Mouse (Mus musculus): ENCODE measurements at regions not wholly inside any gene's neighbourhood (a gene's known extent, or its start where the extent isn't known, plus 50 kb on each side); places are given as distances from the start of the nearest gene placed in this dataset.

- DNase-seq (ENCODE audit: low spot score in 2 of 2) = peak in 1 of 2 experiments; percentile 62
Observed at GRCm38 (mm10) chr13:59393231-59393938, 191.6 kb downstream of the Agtpbp1 start.

- no peak for DNase-seq (ENCODE audit: low spot score in 2 of 2)
Observed at GRCm38 (mm10) chr13:59392828-59393227, 192.2 kb downstream of the Agtpbp1 start.

DNA sequence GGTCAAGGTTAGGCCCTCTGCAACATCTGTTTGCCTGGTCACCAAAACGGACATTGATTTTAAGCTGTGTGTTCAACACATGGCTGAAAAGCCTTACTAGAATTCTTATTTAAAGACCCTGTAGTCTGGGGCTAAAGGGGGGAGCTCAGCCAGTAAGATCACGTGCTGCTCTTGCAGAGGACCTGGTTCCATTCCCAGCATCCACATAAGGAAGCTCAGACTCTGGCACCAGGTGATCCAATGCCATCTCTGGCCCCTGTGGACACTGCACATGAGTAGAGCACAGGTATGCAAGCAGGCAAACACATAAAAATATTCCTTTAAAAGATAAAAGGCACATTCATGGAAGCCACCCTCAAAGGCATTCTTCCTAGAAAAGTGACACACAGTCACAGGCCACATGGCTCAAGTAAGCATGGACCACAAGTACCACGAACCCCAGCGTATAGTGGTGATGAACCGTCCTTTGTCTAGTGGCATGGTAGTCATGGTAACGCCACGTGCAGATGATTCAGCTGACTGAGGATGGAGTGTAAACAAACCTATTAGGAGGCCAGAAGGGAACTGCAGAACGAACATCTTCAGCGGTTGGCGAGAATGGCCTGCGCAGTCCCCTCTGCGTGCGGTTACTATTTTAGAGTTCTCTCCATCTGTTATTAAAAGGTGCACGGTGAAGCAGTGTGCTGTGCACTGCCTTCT is 197.3 kb downstream of the Agtpbp1 start:
- DNase-seq (ENCODE audit: low spot score in 2 of 2) = no peak

- no peak for DNase-seq (ENCODE audit: low spot score in 2 of 2)
Observed at GRCm38 (mm10) chr13:59386935-59387540, 198.0 kb downstream of the Agtpbp1 start.

- no peak for DNase-seq (ENCODE audit: low spot score in 2 of 2)
Observed at GRCm38 (mm10) chr13:59385824-59386223, 199.2 kb downstream of the Agtpbp1 start.

- DNase-seq (ENCODE audit: low spot score in 2 of 2) = no peak
Observed at GRCm38 (mm10) chr13:59370141-59370816, 214.7 kb downstream of the Agtpbp1 start.

GRCm38 (mm10) chr13:59368550-59369449 is 216.2 kb downstream of the Agtpbp1 start:
- no peak for DNase-seq (ENCODE audit: low spot score in 2 of 2)

GRCm38 (mm10) chr13:59365460-59365859 is 219.6 kb downstream of the Agtpbp1 start:
- peak; percentile 64 to 88 for DNase-seq (ENCODE audit: low spot score in 2 of 2)

- DNase-seq (ENCODE audit: low spot score in 2 of 2) = peak in 1 of 2 experiments; percentile 27
Observed at GRCm38 (mm10) chr13:59363428-59363827, 221.6 kb downstream of the Agtpbp1 start.

DNA sequence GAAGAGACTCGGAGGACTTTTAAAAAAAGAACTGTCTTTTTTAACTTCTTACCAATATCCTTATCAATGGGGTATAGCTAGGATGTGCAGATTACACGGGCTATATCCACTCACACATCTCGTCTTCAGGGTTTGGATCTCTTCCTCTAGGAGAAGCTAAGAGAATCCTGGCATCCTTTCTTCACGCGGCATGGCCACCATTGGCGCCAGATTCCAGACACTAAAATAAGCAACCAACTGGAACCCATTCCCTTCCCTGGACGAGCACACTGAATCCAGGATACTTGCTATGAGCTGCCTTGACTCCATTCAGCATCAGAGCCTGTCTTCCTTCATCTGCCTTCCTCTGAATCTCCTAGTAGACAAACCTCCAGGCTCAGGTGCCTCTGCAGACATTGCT is 223.7 kb downstream of the Agtpbp1 start:
- DNase-seq (ENCODE audit: low spot score in 2 of 2) = no peak

DNA sequence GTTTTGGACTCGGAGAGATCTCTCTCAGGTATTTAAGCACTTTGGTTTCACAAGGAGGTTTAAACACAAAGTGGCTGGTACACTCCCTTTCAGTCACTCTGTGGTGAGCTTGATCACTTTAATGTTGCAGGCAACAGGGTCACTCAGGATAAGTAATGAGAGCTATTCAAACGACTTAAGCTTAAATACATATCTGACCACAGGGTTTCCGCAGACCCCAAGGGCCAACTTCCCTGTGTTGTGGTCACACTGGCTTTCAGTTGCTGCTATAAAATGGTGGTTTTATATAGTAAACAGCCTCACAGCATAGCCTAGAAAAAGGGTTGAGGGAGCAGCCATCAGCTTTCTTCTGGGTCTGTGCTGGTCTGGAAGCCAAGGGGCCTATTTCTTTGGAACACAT is 225.0 kb downstream of the Agtpbp1 start:
- DNase-seq (ENCODE audit: low spot score in 2 of 2) = no peak

DNA sequence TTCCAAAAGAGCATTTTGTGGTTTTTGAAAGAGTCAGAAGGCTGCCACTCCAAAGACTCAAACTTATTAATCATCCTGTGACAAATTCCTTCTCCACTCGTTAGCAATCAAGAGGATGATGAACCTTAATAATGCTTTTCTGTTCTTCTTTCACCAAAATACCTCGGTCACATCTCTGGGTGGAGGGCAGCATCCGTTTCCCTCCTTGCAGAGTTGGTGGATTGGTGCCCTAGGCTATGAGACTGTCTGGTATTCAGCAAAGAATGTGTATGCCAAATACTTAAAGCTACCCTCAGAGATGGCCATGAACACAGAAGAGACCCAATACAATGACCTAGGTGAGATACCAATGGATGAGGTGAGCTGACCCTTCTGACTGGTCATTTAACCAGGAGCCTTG is 226.6 kb downstream of the Agtpbp1 start:
- no peak for DNase-seq (ENCODE audit: low spot score in 2 of 2)

DNA sequence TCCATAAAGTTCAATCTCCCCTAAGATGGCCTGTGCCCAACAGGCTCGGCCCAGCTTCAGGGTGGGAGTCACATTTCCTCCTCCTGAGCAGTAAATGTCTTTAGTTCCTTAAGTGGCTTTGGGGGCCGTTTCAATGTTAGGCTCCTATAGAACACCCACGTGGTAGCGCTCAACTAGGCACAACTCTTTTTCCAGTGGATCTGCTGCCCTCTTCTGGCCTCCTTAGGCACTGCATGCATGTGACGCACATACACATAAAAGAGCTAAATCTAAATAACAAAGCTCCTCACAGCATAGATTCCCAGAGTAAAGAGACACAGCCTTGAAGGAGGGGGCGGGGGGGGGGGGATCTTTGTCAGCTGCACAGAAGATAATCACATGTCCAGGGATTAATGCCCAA is 233.6 kb downstream of the Agtpbp1 start:
- no peak for DNase-seq (ENCODE audit: low spot score in 2 of 2)

DNA sequence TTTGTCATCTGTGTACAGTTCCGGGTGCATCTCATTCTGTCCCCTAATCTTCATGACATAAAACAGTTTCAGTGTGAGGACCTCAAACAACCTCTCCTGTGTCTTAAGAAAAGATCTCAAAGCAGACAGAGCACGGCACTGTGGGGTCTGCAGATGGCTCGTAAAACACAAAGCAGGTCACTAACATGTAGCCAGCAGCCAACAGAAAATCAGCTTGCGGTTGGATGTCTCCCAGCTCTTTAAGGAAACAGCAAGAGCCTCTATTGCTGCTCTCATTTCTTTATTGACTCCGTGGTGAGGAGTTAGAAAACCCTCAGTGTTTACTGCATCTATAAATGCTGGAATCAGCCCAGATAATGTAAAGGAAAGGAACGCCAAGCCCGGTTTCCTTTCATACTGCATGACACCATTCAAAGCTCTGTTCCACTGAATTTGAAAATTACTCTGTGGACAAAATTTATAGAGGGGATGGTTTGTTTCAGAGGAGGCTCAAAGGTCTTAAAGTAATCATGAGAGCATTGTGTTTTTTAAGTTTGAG is 234.3 kb downstream of the Agtpbp1 start:
- no peak for DNase-seq (ENCODE audit: low spot score in 2 of 2)

DNA sequence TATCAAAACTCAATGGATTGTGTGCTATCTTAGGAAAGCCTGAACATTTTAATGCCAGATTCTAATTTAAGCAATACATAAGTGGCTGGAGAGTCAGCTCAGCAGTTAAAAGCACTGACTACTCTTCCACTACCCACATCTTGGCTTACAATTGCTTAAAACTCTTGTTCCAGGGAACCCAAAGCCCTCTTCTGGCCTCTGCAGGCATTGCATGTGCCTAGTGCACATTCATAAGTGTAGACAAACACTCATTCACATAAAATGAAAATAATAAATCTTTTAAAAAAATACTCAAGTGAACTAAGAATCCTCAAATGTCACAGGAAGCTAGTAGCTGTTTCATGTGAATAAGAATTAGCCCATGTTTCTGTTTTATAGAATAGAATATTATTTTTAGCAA is 236.5 kb downstream of the Agtpbp1 start:
- DNase-seq (ENCODE audit: low spot score in 2 of 2) = no peak

DNA sequence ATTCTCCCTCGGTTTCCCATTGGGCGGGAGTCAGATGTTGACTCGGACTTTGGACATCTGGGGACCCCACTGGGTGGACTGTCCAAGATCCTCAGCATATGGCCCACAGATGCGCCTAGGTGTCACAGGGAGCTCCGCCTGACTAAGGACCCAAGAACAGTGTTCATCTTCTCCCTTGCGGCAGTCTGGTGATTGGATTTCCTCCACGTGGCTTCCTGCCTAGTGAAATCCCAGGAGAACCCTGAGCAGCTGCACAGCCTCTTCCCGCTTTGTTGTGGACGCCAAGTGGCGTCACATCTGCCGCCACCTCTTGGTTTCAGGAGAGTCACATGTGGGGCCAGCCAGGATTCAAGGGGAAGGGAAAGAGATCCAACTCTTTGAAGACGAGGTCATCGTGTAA is 243.2 kb downstream of the Agtpbp1 start:
- no peak for DNase-seq (ENCODE audit: low spot score in 2 of 2)

- DNase-seq (ENCODE audit: low spot score in 2 of 2) = no peak
Observed at GRCm38 (mm10) chr13:59338436-59338835, 246.6 kb downstream of the Agtpbp1 start.

- no peak for DNase-seq (ENCODE audit: low spot score in 2 of 2)
Observed at GRCm38 (mm10) chr13:59323933-59324332, 261.1 kb downstream of the Agtpbp1 start.

GRCm38 (mm10) chr13:59323441-59323840 is 261.6 kb downstream of the Agtpbp1 start:
- no peak for DNase-seq (ENCODE audit: low spot score in 2 of 2)

DNA sequence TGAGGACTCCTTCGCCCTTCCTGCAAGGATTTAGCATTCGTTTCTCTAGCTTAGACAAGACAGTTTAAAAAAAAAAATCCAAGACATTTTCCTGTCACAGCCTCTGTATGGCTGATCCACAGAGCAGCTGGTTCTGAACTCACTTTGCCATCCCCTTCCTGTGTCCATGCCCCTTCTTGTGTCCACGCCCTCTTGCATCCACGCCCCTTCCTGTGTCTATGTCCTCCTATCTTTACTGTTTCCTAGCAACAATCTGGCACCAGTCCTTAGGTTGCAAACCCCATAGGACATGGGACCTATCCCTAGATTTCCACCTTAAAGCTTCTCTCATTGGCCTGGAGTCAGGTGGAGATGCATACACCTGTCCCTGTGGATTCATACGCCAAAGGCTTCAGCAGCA is 264.8 kb downstream of the Agtpbp1 start:
- no peak for DNase-seq (ENCODE audit: low spot score in 2 of 2)

Measured in layer of hippocampus, adult 8-10 months (tissue).